Mouse (Mus musculus) layer of hippocampus, adult 8-10 months (tissue): ENCODE measurements around the gene Efcab1. TPM values are rescaled to one million over a fixed set of nuclear protein-coding genes. Genes with fewer than 3 reads are reported as not detected.
A peak's percentile ranks its signal among the peaks of the same experiment; 100 is the strongest.
"Not testable (repeated sequence)": the region's sequence is repeated elsewhere in the genome, so short reads cannot be mapped to it uniquely, and the experiment has no call there.

Experiments used
- DNase-seq, 2 experiments: peaks; one replicate each; pipeline ENCODE4 v3.0.0; 2022; ENCODE audit warnings: low spot score in 2 of 2
- total RNA-seq, 4 experiments: library from RNA; stranded (reverse); gene quantifications; 2 replicates each; pipeline ENCODE4 v1.2.4; 2022

Gene Efcab1
- 1 to 10 TPM; 4.3 to 7.0 (median 6.3) TPM for total RNA-seq

- peak; percentile 55 to 69 for DNase-seq
Measured at GRCm38 (mm10) chr16:14906393-14907100, at the start of gene Efcab1. Efcab1 (plus strand) TSS chr16:14906606.

- DNase-seq, result peak in 1 of 2 experiments; percentile 3
Measured at GRCm38 (mm10) chr16:14859443-14859842, 47.0 kb upstream of the Efcab1 start.

- DNase-seq, result no peak
Measured at GRCm38 (mm10) chr16:14884916-14885315, 21.5 kb upstream of the Efcab1 start.

GRCm38 (mm10) chr16:14885372-14885771, 21.0 kb upstream of the Efcab1 start:
- no peak for DNase-seq

- no peak for DNase-seq
Measured at GRCm38 (mm10) chr16:14892492-14892891, 13.9 kb upstream of the Efcab1 start.

GRCm38 (mm10) chr16:14893864-14894263, 12.5 kb upstream of the Efcab1 start:
- no peak for DNase-seq

DNA sequence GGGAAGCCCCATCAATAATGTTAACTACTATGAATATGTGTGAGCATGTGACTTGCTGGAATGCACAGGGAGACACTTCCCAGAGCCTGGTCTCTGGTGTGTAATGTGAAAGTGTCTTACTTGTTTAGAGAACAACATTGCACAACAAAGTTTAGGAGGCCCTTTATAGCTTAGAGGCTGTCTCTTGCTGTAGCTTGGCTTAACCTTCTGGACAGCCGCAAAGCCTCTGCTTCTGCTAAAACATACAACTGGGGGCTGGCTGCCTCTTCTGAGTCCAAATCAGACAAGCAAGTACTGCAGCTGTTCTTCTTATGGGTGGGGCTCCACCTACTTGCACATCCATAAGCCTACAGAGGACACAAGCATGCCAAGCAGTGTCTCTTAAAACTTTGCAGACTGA, 11.7 kb upstream of the Efcab1 start:
- DNase-seq, result no peak

DNA sequence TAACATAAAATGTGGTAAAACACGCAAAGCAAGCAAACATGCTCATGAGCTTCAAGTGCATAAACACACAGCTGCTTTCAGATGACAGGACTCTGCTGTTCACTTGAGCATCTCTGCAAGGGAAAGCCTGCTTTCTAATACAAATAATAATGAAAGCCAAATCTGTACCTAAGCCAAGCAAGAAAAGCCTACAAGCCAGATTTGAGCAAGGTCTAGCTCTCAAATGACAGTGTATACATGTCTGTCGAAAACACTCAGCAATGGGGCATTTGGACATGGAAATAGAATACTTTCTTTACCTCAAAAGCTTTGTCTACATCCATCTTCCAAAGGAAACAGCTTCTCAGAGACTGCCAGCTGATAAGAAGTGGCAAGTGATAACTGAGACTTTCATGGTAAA, 10.9 kb upstream of the Efcab1 start:
- DNase-seq, result no peak

GRCm38 (mm10) chr16:14930711-14931110, 24.3 kb downstream of the Efcab1 start:
- DNase-seq, result not testable (repeated sequence)

DNA sequence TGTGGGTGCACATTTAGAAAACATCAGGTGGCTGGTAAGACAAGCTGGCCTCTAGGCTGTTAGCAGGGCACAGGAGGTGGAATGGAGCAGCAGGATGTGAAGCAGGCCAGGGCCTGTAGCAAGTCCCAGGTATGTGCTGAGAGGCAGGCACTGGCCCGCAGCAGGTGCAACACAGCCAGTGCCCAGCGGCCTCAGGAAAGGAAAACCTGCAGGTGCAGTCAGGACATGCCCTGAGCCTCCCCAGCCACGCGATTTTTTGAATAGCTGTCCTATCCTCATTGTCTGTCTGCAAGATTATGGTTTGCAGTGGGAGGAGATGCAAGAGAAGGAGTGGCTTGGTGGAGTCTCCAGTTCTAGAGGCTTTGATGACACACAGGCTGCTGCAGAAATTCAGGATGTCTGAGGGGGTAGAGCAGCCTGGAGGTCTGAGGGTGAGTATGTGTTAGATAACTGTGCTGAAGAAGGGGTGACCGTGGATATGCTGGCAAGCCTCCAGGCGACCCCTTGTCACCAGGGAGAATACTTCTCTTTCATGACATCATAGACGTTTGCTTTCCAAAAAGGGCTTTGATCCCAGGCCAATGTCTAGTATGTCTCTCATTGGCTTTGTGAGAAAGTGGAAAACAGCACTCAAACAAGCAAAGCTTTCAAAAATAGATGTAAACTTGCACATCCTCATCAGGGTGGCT, 30.2 kb downstream of the Efcab1 start:
- DNase-seq, result not testable (repeated sequence)

- DNase-seq, result no peak
Measured at GRCm38 (mm10) chr16:14939552-14939951, 33.1 kb downstream of the Efcab1 start.

GRCm38 (mm10) chr16:14939994-14940715, 33.7 kb downstream of the Efcab1 start:
- DNase-seq, result no peak

GRCm38 (mm10) chr16:14940898-14941297, 34.5 kb downstream of the Efcab1 start:
- DNase-seq, result no peak

- no peak for DNase-seq
Measured at GRCm38 (mm10) chr16:14943530-14943929, 37.1 kb downstream of the Efcab1 start.

DNA sequence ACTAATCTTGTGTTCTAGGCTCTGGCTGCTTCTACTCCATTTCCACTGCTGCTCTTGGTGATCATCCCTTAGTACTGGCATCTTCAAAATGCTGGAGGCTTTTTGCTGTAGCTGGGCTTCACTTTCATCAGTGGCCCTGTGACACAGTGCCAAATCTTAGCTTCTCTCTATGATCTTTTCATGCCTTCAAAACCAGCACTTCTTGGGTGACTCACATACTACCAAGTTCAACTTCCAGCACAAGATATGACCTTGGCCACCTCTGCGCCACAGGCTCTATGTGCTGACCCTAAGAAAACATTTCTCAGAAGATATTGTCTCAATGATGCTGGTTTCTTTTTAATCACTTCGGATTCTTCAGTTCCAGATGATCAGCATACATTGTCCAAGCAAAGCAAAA, 41.2 kb downstream of the Efcab1 start:
- DNase-seq, result not testable (repeated sequence)

DNA sequence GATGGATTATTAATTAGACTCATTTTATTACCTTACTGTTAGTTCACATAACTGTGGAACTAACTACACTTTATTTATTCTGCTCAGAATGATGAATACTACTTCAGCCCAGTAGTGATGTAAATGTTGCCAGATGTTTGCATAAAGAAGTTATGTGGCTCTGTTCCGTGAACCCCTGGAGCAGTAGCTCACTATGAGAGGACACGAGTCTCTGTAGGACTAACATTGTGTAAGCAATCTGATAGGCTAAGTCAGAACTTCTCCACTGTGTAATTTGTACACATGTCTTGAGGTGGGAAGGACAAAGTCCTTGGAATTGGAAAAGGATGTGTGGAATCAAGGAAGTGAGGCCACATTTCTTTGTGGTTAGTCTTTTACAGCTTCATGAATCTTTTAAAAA, 45.5 kb downstream of the Efcab1 start:
- no peak for DNase-seq

- DNase-seq, result no peak
Measured at GRCm38 (mm10) chr16:14959743-14960142, 53.3 kb downstream of the Efcab1 start.

DNA sequence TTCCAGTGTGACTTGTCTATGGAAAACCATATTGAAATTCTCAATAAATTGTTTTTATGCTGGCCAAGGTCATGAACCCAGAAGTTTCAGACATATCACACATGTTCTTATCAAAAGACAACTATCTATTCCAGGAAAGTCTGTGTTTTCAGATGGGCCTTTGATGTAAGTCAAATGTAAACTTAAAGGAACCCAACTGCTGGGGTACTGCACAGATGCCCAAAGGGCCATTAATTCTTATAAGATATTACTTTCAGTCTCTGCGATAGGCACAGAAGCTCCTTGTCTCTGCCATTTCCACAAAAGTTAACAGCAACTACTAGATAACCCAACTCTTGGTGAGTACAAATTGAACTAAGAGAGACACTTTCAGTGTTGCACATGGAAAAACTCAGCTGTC, 67.3 kb downstream of the Efcab1 start:
- no peak for DNase-seq

GRCm38 (mm10) chr16:14979228-14979627, 72.8 kb downstream of the Efcab1 start:
- no peak for DNase-seq

GRCm38 (mm10) chr16:14989614-14990268, 83.3 kb downstream of the Efcab1 start:
- DNase-seq, result no peak

DNA sequence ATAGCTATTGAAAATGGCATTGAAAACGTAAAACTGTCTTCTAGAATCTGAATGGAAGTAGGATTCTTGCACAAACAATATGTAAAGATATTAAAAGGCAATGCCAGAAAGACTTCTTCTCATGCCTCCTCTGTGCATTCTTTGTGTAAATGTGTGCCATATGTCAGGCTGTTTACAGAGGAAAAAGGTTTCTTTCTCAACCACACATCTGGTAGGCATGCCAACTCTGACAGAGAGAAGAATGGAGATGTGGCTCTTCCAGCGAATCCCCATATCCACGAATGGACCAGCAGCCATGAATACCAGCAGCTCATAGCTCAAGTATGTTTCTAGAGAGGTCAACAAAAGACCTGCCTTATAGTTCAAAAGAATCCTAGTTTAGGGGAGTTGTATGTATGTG, 84.6 kb downstream of the Efcab1 start:
- DNase-seq, result no peak
